Mouse (Mus musculus) urinary bladder, postnatal 14 days (tissue): Measurements from ENCODE around the gene Cab39l.
A peak's percentile ranks its signal among the peaks of the same experiment; 100 is the strongest.

Source experiments
- DNase-seq: peaks from one replicate; pipeline ENCODE4 v3.0.0; 2021; ENCODE audit warnings: low spot score

Cab39l gene

GRCm38 (mm10) chr14:59506139-59506538 lies 65.4 kb downstream of the Cab39l start:
- no peak for DNase-seq

DNA sequence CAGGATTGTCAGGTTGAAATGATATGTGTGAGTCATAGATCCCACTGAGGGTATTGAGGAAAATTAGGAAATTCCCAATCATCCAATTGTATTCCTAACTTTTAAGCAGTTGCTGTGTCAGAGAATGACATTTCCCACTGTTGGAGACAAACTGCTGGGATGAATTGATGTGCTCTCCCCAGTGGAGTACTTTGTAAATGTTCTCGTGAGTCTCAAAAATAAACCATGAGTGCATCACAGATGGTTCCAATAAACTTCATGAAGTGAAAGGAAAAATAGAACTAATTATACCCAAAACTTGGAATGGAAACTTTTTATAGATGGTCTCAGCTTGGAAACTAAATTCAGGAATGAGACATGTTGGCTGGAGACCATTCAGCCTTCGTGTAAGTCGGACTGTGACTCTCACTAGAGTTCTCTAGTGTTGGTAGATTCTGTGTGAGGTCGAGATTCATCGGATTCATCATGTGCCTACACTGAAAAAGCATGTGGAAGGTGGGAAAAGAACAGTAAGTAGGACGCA lies 73.2 kb downstream of the Cab39l start:
- no peak for DNase-seq

GRCm38 (mm10) chr14:59525843-59526242 lies 85.1 kb downstream of the Cab39l start:
- DNase-seq: no peak

- no peak for DNase-seq
Measured at GRCm38 (mm10) chr14:59530801-59531200, 90.0 kb downstream of the Cab39l start.

- no peak for DNase-seq
Measured at GRCm38 (mm10) chr14:59532986-59533385, 92.2 kb downstream of the Cab39l start.

DNA sequence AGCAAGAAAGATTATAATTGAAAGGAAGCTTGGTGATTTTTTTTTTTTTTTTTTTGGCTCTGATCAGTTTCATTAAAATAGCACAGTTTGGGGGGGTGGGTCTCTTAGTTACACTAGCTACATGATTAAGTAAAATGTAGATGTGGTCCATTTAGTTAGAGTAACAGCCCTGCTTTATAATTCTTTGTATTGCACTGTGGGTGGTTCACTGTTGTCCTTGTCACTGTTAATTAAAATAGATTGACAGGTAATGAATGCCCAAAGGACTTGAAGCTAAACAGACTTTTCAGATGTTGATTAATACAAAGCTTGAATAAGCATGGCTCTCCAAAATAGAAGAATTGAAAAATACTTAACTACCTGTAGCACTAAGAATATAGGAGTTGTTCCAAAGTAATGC lies 93.1 kb downstream of the Cab39l start:
- no peak for DNase-seq

DNA sequence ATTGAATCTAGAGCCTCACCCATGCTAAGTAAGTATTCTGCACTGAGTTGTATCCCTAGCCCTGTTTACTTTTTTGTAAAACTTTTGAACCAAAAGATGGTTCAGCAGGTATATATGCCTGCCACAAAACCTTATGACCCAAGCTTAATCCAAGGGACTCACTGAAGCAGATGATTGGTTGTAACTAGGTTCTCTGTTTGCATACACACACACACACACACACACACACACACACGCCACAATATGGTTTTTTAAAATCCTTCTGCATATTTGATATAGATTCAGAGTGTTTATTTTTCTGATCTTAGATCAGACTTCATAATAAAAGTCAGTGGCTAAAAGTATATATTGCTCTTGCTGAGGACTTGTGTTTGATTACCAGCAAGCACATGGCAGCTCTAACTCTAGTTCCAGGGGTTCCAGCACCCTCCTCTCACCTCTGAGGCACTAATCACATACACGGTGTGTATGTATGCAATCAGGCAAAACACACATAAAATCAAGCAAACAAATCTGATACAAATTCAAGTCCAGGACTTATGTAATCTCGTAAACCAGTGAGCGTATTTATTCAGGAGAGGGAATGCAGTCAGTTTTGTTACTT lies 97.2 kb downstream of the Cab39l start:
- DNase-seq: no peak

- DNase-seq: no peak
Measured at GRCm38 (mm10) chr14:59540230-59540629, 99.5 kb downstream of the Cab39l start.

- DNase-seq: no peak
Measured at GRCm38 (mm10) chr14:59540761-59541160, 100.0 kb downstream of the Cab39l start.

GRCm38 (mm10) chr14:59543158-59543826 lies 102.5 kb downstream of the Cab39l start:
- no peak for DNase-seq

GRCm38 (mm10) chr14:59543956-59544355 lies 103.2 kb downstream of the Cab39l start:
- DNase-seq: no peak

DNA sequence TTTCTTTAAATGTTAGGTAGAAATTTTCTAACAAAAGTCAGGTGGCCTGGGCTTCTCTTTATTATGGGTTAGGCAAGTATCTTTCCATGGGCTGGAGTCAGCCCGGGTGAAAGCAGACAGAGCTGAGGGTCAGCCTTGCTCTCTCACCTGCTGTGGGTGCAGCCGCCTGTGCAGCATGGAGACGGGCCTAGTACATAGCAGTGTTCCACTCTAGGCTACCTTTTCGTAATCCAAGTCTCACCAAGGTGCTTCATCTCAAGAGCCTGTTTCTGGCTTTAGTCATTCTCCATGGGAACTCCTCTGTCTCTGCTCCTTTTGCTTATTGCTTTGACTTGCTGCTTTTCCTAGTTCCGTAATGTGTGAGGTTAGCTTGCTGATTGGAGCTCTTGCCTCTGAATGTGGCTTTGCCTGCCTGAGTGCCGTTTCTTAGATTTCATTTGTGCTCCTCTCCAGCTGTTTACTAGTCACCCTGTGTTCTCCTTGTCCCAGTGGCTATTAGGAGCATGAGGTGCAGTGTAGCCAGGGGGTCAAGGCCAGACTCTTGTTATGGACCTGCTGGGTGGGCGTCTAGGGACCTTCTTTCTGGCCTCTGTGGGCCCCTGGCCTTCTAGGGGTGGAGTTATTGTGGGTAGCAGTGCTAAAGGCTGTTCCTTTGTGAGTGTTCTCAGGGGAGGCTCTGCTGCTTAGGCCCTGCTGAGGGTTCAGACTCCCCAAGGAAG lies 105.5 kb downstream of the Cab39l start:
- no peak for DNase-seq

DNA sequence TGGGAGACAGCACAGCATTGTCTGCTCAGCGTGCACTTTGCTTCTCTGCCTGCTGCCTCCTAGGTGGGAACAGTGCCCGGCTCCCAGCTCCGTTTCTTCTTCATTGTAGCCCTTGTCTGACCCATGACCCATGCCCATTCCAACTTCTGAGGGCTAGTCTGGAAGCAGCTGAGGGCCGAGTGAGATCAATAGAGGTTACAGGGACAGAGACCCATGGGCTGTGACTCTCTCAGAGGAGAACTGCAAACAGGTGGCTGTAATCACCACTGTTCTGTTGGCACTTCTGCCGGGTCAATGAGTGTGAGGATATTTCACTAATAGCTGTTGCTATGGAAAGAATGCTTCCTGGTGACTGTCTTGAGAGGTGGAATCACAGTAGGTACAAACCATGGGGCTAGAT lies 106.8 kb downstream of the Cab39l start:
- no peak for DNase-seq

DNA sequence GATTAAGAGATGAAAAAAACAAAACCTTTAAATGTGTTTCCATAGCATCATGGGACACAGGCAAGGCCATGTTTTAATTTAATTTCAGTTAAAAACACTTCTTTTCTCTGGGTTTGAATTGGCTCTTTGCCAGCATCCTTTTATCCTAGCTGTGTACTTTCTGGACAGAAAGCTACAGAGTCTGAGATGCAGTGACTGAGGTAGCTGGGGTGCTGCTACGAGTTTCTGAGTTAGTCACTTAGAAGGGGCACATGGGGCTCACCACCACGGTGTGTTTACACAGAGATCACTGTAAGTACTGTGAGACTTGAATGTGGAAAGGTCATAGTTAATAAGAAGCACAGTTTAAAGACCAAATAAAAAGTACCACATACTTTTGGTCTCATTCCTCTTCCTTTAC lies 107.8 kb downstream of the Cab39l start:
- no peak for DNase-seq

DNA sequence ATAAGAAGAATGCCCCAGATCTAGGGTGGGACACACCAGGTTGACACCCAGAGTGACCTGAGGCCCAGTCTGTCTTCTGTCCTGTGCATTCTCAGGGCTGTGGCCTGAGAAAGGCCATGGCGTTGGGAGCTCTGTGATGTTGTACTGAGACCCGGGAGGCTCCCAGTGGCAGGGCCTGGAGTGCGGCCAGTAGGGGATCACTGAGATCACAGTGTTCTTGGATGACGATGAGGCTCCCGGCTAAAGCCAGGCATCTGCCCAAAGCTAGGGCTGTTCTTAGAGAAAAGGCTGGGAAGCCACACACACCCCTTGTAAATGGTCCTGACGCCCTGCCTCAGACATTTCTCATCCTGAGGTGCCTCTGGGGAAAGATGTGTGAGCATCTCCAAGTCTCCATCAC lies 108.3 kb downstream of the Cab39l start:
- peak; percentile 75 for DNase-seq

DNA sequence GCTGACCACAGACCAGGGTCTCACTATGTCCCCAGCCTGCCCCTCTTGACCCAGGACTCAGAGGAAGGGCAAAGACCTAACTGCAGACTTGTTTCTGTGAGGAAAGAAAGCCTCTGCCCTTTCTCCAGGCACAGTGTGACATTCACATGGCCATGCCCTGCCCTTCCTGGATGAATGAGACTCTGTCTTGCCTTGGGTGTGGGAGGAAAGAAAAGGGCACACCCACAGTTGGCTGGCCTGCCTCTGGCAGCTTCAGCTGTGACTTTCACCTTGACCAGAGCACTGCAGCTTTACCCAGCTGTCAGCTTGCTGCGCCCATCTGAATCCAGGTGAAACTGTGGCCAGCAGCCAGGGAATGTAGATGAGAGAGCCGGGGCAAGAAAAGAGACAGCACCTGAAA lies 110.1 kb downstream of the Cab39l start:
- no peak for DNase-seq

GRCm38 (mm10) chr14:59551956-59552355 lies 111.2 kb downstream of the Cab39l start:
- no peak for DNase-seq

GRCm38 (mm10) chr14:59554025-59554424 lies 113.3 kb downstream of the Cab39l start:
- DNase-seq: no peak

- no peak for DNase-seq
Measured at GRCm38 (mm10) chr14:59555018-59555417, 114.2 kb downstream of the Cab39l start.

DNA sequence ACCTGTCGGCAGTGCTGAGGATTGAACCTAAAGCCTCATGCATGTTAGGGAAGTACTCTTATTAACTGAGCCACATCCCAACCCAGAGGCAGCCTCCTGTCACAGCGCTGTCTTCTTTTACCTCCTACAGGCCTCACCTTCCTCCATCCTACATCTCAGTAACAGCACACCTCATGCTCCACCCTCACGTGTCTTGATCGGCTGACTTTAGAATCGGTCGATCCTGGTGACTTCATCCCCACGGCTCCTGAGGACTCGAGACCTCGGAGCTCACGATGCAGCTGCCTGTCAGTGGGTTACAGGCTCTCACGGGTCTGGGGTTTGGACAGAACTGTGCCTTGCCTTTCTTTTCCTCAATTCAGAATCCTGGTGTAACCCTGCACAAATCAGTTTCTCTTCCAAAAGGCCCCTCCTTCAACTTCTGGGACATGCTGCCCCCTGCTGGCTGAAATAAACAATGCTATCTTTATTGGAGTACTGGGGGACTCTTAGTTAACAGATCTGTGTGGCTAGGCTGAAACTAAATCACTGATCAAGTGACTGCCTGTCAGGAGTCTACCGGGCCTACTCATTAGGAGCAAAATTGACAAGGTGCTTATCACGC lies 115.3 kb downstream of the Cab39l start:
- DNase-seq: peak; percentile 80

DNA sequence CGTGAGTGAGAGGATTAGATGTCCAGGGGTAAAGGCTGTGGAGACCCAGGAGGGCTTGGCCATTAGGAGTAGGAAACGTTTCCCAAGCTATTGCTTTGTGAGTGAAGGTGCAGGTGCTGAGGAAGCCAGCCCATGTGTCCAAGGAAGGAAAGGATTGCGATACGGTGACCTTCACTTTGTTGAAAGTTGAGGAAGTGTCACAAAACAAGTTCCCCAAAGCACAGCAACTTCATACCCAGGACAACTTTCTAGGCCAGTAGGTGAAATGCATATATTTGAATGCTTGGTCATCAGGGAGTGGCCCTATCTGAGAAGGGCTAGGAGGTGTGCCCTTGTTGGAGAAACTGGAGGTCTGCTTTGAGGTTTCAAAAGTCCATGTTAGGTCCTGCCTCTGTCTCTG lies 116.3 kb downstream of the Cab39l start:
- DNase-seq: no peak

GRCm38 (mm10) chr14:59557886-59558285 lies 117.1 kb downstream of the Cab39l start:
- DNase-seq: no peak

DNA sequence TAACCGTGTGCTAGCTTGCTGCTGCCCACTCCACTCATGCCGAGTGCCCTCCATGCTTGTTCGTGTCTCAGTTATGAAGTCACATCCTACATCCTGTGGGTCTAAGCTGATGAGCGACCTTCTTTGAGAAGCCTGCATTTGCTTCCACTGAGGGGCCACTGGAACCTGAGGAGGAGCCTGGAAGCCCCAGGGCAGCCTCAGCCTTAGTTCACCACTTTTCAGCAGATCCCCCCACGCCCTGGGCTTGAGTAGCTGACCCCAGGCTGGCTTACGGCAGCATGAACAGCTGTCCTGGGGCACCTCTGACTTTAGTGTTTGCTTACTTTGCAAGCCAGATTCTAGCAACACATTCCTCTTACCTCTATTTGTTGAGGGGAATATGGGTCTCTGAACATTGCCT lies 126.0 kb downstream of the Cab39l start:
- DNase-seq: no peak
